Mouse (Mus musculus) frontal cortex, adult 2 months (tissue): ENCODE measurements at regions not wholly inside any gene's neighbourhood (a gene's known extent, or its start where the extent isn't known, plus 50 kb on each side); places are given as distances from the start of the nearest gene placed in this dataset.

Experiments
- DNase-seq, 2 experiments: peaks; one replicate each; pipeline ENCODE4 v3.0.0; 2022; ENCODE audit warnings: low spot score in 1 of 2; ENCODE audit errors: extremely low spot score in 1 of 2

GRCm38 (mm10) chr13:97461207-97461606 lies 220.3 kb downstream of the Enc1 start:
- no peak for DNase-seq

- peak; percentile 30 to 61 for DNase-seq
These were observed 218.2 kb downstream of the Enc1 start for GRCm38 (mm10) chr13:97459106-97459505.

- DNase-seq, result no peak
These were observed 215.1 kb downstream of the Enc1 start for GRCm38 (mm10) chr13:97455961-97456360.

GRCm38 (mm10) chr13:97454715-97455114 lies 213.8 kb downstream of the Enc1 start:
- no peak for DNase-seq

GRCm38 (mm10) chr13:97453469-97453868 lies 212.6 kb downstream of the Enc1 start:
- DNase-seq, result no peak

GRCm38 (mm10) chr13:97453090-97453430 lies 212.2 kb downstream of the Enc1 start:
- DNase-seq, result no peak

GRCm38 (mm10) chr13:97452386-97453089 lies 211.6 kb downstream of the Enc1 start:
- DNase-seq, result no peak

GRCm38 (mm10) chr13:97451276-97451675 lies 210.4 kb downstream of the Enc1 start:
- DNase-seq, result peak; percentile 70 to 73

GRCm38 (mm10) chr13:97448123-97448522 lies 207.2 kb downstream of the Enc1 start:
- DNase-seq, result no peak

GRCm38 (mm10) chr13:97443731-97444428 lies 203.0 kb downstream of the Enc1 start:
- DNase-seq, result no peak

GRCm38 (mm10) chr13:97442806-97443205 lies 201.9 kb downstream of the Enc1 start:
- no peak for DNase-seq

- peak in 1 of 2 experiments; percentile 61 for DNase-seq
These were observed 201.4 kb downstream of the Enc1 start for GRCm38 (mm10) chr13:97442283-97442682.

GRCm38 (mm10) chr13:97441803-97442202 lies 200.9 kb downstream of the Enc1 start:
- no peak for DNase-seq

- peak in 1 of 2 experiments; percentile 40 for DNase-seq
These were observed 198.5 kb downstream of the Enc1 start for GRCm38 (mm10) chr13:97439216-97439979.

GRCm38 (mm10) chr13:97438692-97439091 lies 197.8 kb downstream of the Enc1 start:
- DNase-seq, result no peak

- DNase-seq, result no peak
These were observed 197.4 kb downstream of the Enc1 start for GRCm38 (mm10) chr13:97438277-97438676.

- no peak for DNase-seq
These were observed 195.9 kb downstream of the Enc1 start for GRCm38 (mm10) chr13:97436719-97437350.

- DNase-seq, result peak in 1 of 2 experiments; percentile 48
These were observed 195.2 kb downstream of the Enc1 start for GRCm38 (mm10) chr13:97435865-97436718.

GRCm38 (mm10) chr13:97434961-97435864 lies 194.3 kb downstream of the Enc1 start:
- DNase-seq, result no peak
